Mouse (Mus musculus) midbrain, embryonic 15.5 days (tissue): Measurements from ENCODE around the gene Sult6b1. TPM values are rescaled to one million over a fixed set of nuclear protein-coding genes. Genes with fewer than 3 reads are reported as not detected.
A peak's percentile ranks its signal among the peaks of the same experiment; 100 is the strongest.

Experiments
- ATAC-seq: fragments of 200-750 bp; cut with Nextera tagmentation; replicated peaks from 2 replicates; pipeline ENCODE4 v1.8.0; 2017; ENCODE audit warnings: moderate TSS enrichment
- H3K27ac ChIP-seq: fragments of 300-500 bp; sonication (generic); 2 replicates; pipeline ENCODE4 v1.5.1; 2015; ENCODE audit warnings: mild to moderate bottlenecking, inconsistent platforms
- H3K27me3 ChIP-seq: fragments of 300-500 bp; sonication (generic); replicated peaks from 2 replicates; pipeline ENCODE4 v1.6.1; 2015; ENCODE audit warnings: inconsistent platforms
- H3K36me3 ChIP-seq: fragments of 300-500 bp; sonication (generic); replicated peaks from 2 replicates; pipeline ENCODE4 v1.6.1; 2015; ENCODE audit warnings: inconsistent platforms
- H3K4me1 ChIP-seq: fragments of 300-500 bp; sonication (generic); 2 replicates; pipeline ENCODE4 v1.6.1; 2015; ENCODE audit warnings: inconsistent platforms
- H3K4me2 ChIP-seq: fragments of 300-500 bp; sonication (generic); 2 replicates; pipeline ENCODE4 v1.6.1; 2015; ENCODE audit warnings: inconsistent platforms, mild to moderate bottlenecking, moderate library complexity
- H3K4me3 ChIP-seq: fragments of 300-500 bp; sonication (generic); 2 replicates; pipeline ENCODE4 v1.5.1; 2015; ENCODE audit warnings: mild to moderate bottlenecking, inconsistent platforms
- H3K9ac ChIP-seq: fragments of 300-500 bp; sonication (generic); 2 replicates; pipeline ENCODE4 v1.6.1; 2015; ENCODE audit warnings: mild to moderate bottlenecking, inconsistent platforms
- H3K9me3 ChIP-seq: fragments of 300-500 bp; sonication (generic); 2 replicates; pipeline ENCODE4 v1.6.1; 2016; ENCODE audit warnings: inconsistent platforms
- WGBS: fragments of 180-500 bp; shearing (Covaris S2); methylation state at CpG from one replicate; pipeline ENCODE4 v1.1.7; 2015; ENCODE audit warnings: mixed read lengths; 5-methylcytosine and 5-hydroxymethylcytosine counted together
- polyA plus RNA-seq: library from polyadenylated mRNA; unstranded; fragments of >200 nt; fragmentation: Nextera tagmentation; extraction: Ambion mirVana; gene quantifications from 2 replicates; pipeline ENCODE4 v1.2.1, GENCODE M21; 2015

The Sult6b1 gene
- polyA plus RNA-seq, 1 experiment from 2014 or later, result 0.14 TPM

DNA sequence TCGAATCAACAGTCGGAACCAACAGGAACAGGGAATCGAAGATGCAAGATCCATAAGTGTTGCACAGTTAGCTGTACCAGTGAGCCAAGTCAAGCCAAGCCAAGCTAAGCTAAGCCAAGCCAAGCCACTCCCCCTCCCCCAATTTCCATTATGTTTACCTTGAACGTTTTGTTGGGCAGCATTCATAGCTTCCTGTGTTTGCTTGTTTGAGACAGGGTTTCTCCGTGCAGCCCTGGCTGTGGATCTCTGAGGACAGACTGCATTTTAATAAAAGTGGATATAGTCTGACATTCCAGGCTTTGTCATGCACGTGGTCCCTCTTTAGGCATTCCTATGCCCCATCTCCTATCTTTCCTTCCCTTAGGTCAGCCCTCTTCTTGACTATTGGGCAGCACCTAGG lies 9.0 kb upstream of the Sult6b1 start:
- ATAC-seq, result peak; percentile 66
- Histone ChIP-seq H3K27me3 (no peaks in the 10 kb centered on the region), H3K4me1 (peaks cover 16% of the 10 kb centered on the region), H3K9me3 (no peaks in the 10 kb centered on the region), H3K9ac (peak overlapping the region; percentile 92), H3K27ac (peak overlapping the region; percentile 84), H3K36me3 (peaks cover 15% of the 10 kb centered on the region), H3K4me3 (peak overlapping the region; percentile 86), H3K4me2 (peak overlapping the region; percentile 82)
- WGBS, result 48% methylated on average over 6 of the region's 6 CpGs

DNA sequence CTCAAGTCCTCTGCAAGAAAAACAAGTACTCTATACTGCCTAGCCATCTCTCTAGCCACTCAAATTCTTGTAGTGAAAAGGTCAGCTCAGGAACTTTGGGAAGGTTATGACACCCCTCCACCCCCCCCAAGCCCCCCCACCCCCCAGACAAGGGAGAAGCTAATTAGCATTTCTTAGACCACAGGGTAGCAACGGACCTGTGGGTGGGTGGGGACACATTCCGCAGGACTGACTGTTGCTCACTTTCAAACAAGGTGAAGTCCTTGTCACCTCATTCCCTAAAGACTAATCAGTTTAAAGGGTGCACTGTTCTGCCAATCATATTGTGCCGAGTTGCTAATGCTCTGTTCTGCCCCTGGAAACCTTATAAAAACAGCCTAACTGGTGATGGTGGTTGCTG lies 7.1 kb upstream of the Sult6b1 start:
- 77% methylated on average over 3 of the region's 3 CpGs for WGBS
- no peak overlapping the region for H3K4me2 ChIP-seq
- ATAC-seq, result no peak
- H3K36me3 ChIP-seq, result 0 out of 2 replicates have a peak, but pooled peaks cover 5% of the 10 kb centered on the region
- no peaks in the 10 kb centered on the region for H3K27me3 ChIP-seq
- H3K9ac ChIP-seq, result no peak overlapping the region
- H3K4me3 ChIP-seq, result no peak overlapping the region
- H3K4me1 ChIP-seq, result peaks cover 16% of the 10 kb centered on the region
- H3K27ac ChIP-seq, result no peak overlapping the region
- H3K9me3 ChIP-seq, result no peaks in the 10 kb centered on the region

DNA sequence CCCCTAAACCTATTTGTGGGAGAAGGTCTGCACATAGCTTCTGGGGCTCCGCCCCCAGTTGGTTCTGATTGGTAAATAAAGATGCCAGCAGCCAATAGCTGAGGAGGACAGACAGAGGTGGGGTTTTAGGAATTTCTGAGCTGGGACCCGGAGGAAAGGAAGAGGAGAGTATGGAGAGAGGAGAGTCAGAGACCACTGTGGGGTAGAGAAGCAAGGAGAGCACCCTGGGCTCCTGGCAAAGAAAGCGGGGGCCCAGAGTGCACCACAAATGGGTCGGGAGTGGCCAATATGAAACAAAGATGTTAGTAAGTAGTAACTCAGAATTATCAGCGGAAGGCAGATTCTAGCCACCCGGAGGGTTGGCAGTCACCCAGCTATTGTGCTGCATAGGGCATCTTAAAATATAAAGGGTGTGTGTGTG lies 6.1 kb upstream of the Sult6b1 start:
- Histone ChIP-seq H3K27ac (peak overlapping the region; percentile 57), H3K9me3 (no peaks in the 10 kb centered on the region), H3K4me3 (peak overlapping the region; percentile 38), H3K9ac (peak overlapping the region; percentile 36), H3K27me3 (no peaks in the 10 kb centered on the region), H3K36me3 (no peaks in the 10 kb centered on the region), H3K4me2 (peak overlapping the region; percentile 52), H3K4me1 (peaks cover 14% of the 10 kb centered on the region)
- peak; percentile 60 for ATAC-seq
- 36% methylated on average over 6 of the region's 6 CpGs for WGBS

DNA sequence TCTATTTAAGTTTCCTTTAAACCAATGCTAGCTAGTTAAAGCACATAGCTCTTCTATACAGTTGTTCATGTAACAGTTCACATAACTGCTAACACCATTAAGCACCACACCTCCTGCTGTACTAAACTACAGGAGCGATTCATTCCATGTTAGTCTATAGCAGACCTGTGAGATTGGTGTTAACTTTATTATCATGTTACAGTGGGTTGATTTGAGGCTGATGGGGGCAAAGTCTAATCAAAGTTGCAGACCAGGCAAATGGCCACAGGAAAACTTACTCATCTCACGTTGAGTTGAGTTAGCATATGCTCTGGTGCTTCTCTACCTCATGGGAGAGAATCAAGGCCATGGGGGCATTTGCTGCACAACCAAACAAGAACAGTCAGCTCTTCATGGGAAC lies 2.6 kb upstream of the Sult6b1 start:
- Histone ChIP-seq H3K9ac (no peak overlapping the region), H3K27ac (no peak overlapping the region), H3K36me3 (no peaks in the 10 kb centered on the region), H3K4me3 (no peak overlapping the region), H3K27me3 (no peaks in the 10 kb centered on the region), H3K4me2 (no peak overlapping the region), H3K9me3 (no peaks in the 10 kb centered on the region), H3K4me1 (no peaks in the 10 kb centered on the region)
- 87% methylated on average over 2 of the region's 2 CpGs for WGBS
- no peak for ATAC-seq

DNA sequence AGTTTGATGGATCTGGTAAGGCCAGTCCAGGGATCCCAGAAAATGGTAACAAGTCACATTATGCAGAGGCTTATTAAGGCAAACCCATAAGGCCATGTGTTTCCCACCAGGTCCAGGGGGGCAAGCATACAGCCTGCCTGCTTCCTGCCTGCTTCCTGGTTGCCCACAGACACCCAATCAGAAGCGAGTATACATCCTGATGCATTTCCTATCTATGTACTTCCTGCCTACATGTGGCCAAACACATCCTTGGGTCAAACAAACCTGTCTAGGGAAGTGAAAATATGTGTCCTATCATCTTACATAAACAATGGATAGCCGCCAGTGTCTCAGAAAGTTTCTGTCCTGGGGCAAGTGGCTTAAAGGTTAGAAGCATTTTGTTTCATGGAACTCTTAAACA lies 3.6 kb downstream of the Sult6b1 start:
- no peak overlapping the region for H3K4me2 ChIP-seq
- 79% methylated on average over 2 of the region's 2 CpGs for WGBS
- no peaks in the 10 kb centered on the region for H3K9me3 ChIP-seq
- no peaks in the 10 kb centered on the region for H3K36me3 ChIP-seq
- no peak for ATAC-seq
- H3K4me1 ChIP-seq, result no peaks in the 10 kb centered on the region
- no peaks in the 10 kb centered on the region for H3K27me3 ChIP-seq
- no peak overlapping the region for H3K4me3 ChIP-seq
- H3K9ac ChIP-seq, result no peak overlapping the region
- H3K27ac ChIP-seq, result no peak overlapping the region

DNA sequence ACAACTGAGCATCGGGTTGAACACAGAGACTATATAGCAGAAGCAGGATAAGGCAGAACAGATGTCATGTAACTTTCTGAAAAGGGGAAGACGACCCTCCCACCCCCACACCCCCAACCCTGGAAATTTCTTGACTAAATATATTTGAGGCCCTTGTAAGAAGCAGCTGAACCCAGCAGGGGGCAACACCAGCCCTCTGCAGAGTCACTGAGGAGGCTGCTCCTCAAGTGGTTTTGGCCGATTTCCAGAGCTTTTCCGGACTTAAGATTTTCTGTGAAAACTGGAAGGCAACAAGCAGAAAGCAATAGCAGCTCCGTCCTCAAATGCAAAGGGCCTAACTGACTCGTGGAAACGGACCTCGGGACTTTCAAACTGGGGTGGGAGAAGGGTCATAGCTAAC lies 11.4 kb downstream of the Sult6b1 start:
- 44% methylated on average over 8 of the region's 8 CpGs for WGBS
- no peaks in the 10 kb centered on the region for H3K27me3 ChIP-seq

DNA sequence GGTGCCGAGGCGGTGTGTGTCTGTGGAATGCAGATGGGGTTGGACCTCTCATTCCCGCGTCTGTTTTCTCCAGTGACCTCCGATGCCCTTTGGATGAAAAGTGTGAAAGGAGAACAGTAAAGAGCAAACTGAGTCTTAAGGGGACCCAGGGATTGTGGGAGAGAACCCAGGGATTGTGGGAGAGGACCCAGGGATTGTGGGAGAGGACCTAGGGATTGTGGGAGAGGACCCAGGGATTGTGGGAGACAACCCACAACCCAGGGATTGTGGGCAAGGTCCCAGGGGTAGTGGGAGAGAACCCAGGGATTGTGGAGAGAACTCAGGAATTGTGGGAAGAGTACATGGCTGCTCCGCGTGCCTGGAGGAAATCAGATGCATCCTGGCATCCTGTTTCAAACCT lies 11.8 kb downstream of the Sult6b1 start:
- Histone ChIP-seq H3K4me3 (no peak overlapping the region), H3K9me3 (no peaks in the 10 kb centered on the region), H3K27me3 (no peaks in the 10 kb centered on the region), H3K4me2 (no peak overlapping the region), H3K9ac (no peak overlapping the region), H3K4me1 (no peaks in the 10 kb centered on the region), H3K27ac (no peak overlapping the region), H3K36me3 (no peaks in the 10 kb centered on the region)
- no peak for ATAC-seq
- WGBS, result 88% methylated on average over 7 of the region's 7 CpGs

More for the DNA sequence above, 11.4 kb downstream of the Sult6b1 start:
- Histone ChIP-seq H3K9me3 (no peaks in the 10 kb centered on the region), H3K4me2 (no peak overlapping the region), H3K9ac (no peak overlapping the region), H3K36me3 (no peaks in the 10 kb centered on the region), H3K4me1 (no peaks in the 10 kb centered on the region), H3K4me3 (no peak overlapping the region), H3K27ac (no peak overlapping the region)
- ATAC-seq, result no peak

DNA sequence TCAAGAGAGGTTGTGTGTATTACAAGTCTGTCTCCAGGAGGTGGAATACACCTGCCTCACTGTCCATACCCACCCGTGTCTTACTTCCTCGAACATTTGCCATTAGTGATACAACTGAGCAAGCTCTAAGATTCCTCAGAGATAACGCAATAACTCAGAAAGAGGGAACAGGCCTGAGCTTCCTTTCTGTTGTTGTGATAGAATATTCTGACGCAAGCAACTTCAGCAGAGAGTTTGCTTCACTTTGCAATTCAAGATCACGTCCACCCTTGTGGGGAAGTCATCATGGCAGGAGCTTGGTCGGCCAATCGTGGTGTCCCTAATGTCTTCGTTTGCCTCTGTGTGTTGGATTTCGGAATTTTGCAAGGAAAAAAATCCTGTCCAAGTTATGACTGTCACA lies 15.8 kb downstream of the Sult6b1 start:
- no peak overlapping the region for H3K27ac ChIP-seq
- no peak for ATAC-seq
- WGBS, result 87% methylated on average over 9 of the region's 9 CpGs
- H3K4me3 ChIP-seq, result no peak overlapping the region
- H3K4me2 ChIP-seq, result no peak overlapping the region
- no peak overlapping the region for H3K9ac ChIP-seq
- no peaks in the 10 kb centered on the region for H3K27me3 ChIP-seq
- H3K9me3 ChIP-seq, result no peaks in the 10 kb centered on the region
- no peaks in the 10 kb centered on the region for H3K4me1 ChIP-seq
- no peaks in the 10 kb centered on the region for H3K36me3 ChIP-seq

DNA sequence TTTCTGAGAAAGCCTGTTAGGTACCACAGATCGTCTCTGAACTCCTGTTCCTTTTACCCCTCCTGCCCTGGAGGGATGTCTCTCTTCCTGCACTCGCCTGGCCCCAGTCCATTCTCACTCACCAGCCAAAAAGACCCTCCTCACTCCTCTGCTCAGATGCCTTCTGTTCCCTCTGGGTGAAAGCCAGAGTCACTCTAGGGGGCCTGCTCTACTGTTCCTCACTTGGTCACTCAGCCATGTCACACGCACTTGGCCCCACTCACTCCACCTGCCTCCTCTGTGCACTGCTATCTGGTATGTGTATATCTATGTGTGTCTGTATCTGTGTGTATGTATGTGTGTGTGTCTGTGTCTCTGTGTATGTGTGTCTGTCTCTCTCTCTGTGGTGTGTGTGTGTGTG lies 17.6 kb downstream of the Sult6b1 start:
- H3K27me3 ChIP-seq, result no peaks in the 10 kb centered on the region
- H3K36me3 ChIP-seq, result no peaks in the 10 kb centered on the region
- H3K9ac ChIP-seq, result no peak overlapping the region
- WGBS, result 49% methylated on average over 3 of the region's 3 CpGs
- ATAC-seq, result no peak
- no peak overlapping the region for H3K4me2 ChIP-seq
- H3K4me1 ChIP-seq, result no peaks in the 10 kb centered on the region
- H3K9me3 ChIP-seq, result no peaks in the 10 kb centered on the region
- no peak overlapping the region for H3K4me3 ChIP-seq
- no peak overlapping the region for H3K27ac ChIP-seq

DNA sequence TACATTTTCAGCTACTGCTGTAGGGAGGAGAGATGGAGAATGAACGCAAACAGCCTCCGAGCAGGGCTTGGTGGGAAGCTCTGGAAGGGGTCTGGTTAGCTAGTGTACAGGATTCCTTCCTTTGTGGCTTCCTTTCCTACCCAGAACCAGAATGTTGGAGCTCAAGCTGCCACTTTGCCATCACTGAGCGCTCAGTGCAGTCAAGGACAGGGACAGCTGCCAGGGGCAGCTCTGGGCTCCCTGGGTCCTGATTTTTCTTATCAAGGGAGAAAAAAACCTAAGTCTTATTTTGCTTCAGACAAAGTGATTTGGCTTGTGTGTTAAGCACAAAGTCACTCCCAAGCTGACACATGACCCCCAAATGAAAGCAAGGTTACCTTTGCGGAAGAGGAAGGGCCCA lies 18.2 kb downstream of the Sult6b1 start:
- Histone ChIP-seq H3K4me1 (no peaks in the 10 kb centered on the region), H3K9me3 (no peaks in the 10 kb centered on the region), H3K27ac (no peak overlapping the region), H3K4me2 (no peak overlapping the region), H3K36me3 (no peaks in the 10 kb centered on the region), H3K27me3 (no peaks in the 10 kb centered on the region), H3K4me3 (no peak overlapping the region), H3K9ac (no peak overlapping the region)
- WGBS, result 87% methylated on average over 4 of the region's 4 CpGs
- ATAC-seq, result no peak

DNA sequence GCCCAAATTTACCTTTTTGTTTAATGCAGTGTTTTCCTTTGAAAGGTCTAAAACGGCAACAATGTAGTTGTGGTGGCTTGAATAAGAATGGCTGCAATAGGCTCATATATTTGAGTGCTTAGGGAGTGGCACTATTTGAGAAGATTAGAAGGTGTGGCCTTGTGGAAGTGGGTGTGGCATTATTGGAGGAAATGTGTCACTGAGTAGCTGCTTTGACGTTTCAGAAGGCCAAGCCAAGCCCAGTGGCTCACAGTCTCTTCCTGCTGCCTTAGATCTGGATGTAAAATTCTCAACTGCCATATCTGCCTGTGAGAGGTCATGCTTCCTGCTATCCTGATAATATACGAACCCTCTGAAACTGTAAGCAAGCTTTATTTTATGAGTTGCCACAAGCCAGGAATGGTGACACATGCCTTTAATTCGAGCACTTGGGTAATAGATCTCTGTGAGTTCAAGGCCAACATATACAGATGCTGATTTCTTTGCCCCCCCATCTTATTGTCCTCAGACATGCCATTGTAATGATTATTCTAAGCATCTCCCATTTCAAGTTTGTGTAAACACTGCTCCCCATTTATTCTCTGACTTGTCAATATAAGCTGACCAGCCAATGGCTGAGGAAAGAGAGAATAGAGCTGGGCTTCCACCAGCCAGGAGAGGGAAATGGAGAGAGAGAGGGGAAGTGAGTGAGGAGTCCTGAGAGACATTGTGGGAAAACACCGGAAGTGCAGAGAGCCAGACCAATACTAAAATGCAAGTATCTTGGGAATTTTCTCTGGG lies 21.3 kb downstream of the Sult6b1 start:
- 81% methylated on average over 5 of the region's 5 CpGs for WGBS
- Histone ChIP-seq H3K27ac (no peak overlapping the region), H3K9ac (no peak overlapping the region), H3K27me3 (no peaks in the 10 kb centered on the region), H3K4me2 (no peak overlapping the region), H3K4me3 (no peak overlapping the region), H3K9me3 (no peaks in the 10 kb centered on the region), H3K4me1 (peaks cover 8% of the 10 kb centered on the region; the same call in 1 of the 2 replicates), H3K36me3 (no peaks in the 10 kb centered on the region)
- no peak for ATAC-seq

DNA sequence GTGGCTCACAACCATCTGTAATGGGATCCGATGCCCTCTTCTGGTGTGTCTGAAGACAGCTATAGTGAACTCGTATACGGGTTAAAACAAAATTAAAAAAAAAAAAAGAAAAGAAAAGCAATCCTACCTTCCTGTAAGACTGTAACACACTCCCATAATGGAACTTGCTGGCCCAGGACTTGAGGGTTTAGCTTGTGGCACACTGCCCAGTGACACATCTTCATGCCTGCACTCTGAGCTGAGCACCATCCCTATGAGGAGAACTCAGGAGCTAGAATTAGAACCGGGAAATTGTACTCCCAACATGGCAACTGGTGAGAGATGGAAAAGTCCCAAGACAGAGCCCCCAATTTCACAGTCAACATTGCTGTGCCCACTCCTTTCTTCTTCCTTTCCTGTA lies 23.5 kb downstream of the Sult6b1 start:
- H3K9ac ChIP-seq, result no peak overlapping the region
- no peak overlapping the region for H3K27ac ChIP-seq
- H3K36me3 ChIP-seq, result no peaks in the 10 kb centered on the region
- no peak overlapping the region for H3K4me3 ChIP-seq
- H3K4me2 ChIP-seq, result no peak overlapping the region
- ATAC-seq, result no peak
- H3K27me3 ChIP-seq, result no peaks in the 10 kb centered on the region
- peaks cover 8% of the 10 kb centered on the region; the same call in 1 of the 2 replicates for H3K4me1 ChIP-seq
- WGBS, result 93% methylated on average over 4 of the region's 4 CpGs
- H3K9me3 ChIP-seq, result no peaks in the 10 kb centered on the region
